ENCODE assay signal across 10 mouse cellular contexts in the genomic region with DNA sequence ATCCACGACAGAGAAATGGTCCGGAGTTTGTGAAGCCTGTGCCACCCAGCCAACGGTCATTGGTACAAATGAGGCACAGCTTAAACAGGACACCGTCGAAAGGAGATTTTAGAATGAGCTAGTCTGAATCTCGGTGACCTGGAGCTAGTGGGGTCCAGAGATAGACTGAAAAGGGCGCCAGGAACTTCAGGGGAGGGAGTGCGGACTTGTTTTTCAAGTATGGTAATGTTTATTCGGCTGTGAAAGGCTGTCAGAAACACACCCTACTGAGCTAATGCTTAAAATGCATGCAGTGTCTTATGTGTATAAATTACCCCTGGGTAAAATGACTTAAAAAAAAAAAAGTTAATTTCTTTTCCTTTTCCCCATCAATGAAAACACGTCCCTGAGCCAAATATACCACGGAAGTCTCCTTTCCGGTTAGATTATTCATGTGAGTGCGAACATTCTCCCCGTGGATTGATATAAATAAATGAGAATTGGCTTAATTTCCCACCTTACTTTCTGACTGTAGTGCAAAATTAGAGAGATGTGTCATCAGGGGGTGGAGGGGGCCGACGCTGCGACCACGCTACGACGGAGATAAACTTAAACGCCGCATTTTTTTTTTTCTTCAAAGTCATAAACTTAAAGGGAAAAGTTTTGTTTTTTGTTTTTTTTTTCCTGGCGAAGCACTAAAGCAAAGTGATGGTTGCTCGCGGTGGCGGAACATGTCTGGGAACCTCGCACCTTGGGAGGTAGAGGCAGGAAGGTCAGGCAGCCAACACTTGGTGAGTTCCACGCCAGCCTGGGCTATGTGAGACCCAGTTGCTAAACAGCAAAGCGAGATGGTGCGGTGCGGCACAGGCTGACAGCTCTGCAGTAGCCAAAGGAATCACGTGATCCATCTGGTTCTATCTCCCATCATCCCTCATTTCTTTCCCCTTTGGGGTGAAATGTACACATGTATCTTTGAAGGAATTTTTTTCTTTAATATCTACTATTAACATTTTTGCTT. TPM values are rescaled to one million over a fixed set of nuclear protein-coding genes. Genes with fewer than 3 reads are reported as not detected.
DNase-seq lines count a peak whose midpoint lies in the region; ATAC-seq and TF ChIP-seq lines count a peak whose summit lies in the region.
"Had no signal": no experiment of that assay in that cellular context is flagged by ENCODE, and none has a peak within 500 bp of the region (broad histone marks: within the 10 kb centered on the region; RNA-seq: fewer than 3 reads in every experiment).

No protein-coding gene starts in this region.

- H3K4me1 ChIP-seq in neural tube, embryonic 12.5 days = no peaks in the 10 kb centered on the region
- 0 out of 2 replicates have a peak, but pooled peaks cover 11% of the 10 kb centered on the region for H3K4me1 ChIP-seq in kidney, postnatal 0 days (replicated peaks; ENCODE audit: insufficient read depth, low read length)
- H3K4me1 ChIP-seq in stomach, embryonic 14.5 days (ENCODE audit: control insufficient read depth, insufficient read depth, low read length) = peaks cover 4% of the 10 kb centered on the region; the same call in 1 of the 2 replicates

- no peak overlapping the region for H3K9ac ChIP-seq in neural tube, embryonic 12.5 days
- H3K9ac ChIP-seq in kidney, postnatal 0 days (ENCODE audit: low read depth, low read length) = peak overlapping the region; percentile 24; the same call in 1 of the 2 replicates
- no peak overlapping the region for H3K9ac ChIP-seq in stomach, embryonic 14.5 days (replicated peaks; ENCODE audit: low read depth, low read length)

- no peak for TF ChIP-seq CTCF in gastrocnemius, adult 2 months (IDR thresholded peaks at IDR 0.05)
- TF ChIP-seq CTCF in kidney, postnatal 0 days (IDR thresholded peaks at IDR 0.05; ENCODE audit: low read depth) = no peak

- no peak for ATAC-seq in neural tube, embryonic 12.5 days (ENCODE audit: low FRiP score, low read depth)
- ATAC-seq in kidney, postnatal 0 days (replicated peaks; ENCODE audit: low FRiP score, low read depth) = no peak
- no peak for ATAC-seq in stomach, embryonic 14.5 days (ENCODE audit: insufficient number of reproducible peaks, insufficient read depth, low FRiP score, low read depth)

- peak overlapping the region; percentile 21 for H3K4me2 ChIP-seq in neural tube, embryonic 12.5 days (replicated peaks)
- H3K4me2 ChIP-seq in kidney, postnatal 0 days (ENCODE audit: low read length) = peak overlapping the region; percentile 50
- H3K4me2 ChIP-seq in stomach, embryonic 14.5 days (replicated peaks; ENCODE audit: low read depth, low read length) = peak overlapping the region; percentile 25

- WGBS in neural tube, embryonic 12.5 days = 28% methylated on average over 32 of the region's 32 CpGs
- WGBS in kidney, postnatal 0 days = 7% methylated on average over 32 of the region's 32 CpGs
- 11% methylated on average over 32 of the region's 32 CpGs for WGBS in stomach, embryonic 14.5 days

- no peak for DNase-seq in gastrocnemius, adult 2 months
- DNase-seq in gastrocnemius, postnatal 14 days = no peak
- DNase-seq in neural tube, embryonic 10.5 days (ENCODE audit: extremely low spot score, low spot score) = no peak
- DNase-seq in kidney, postnatal 0 days (ENCODE audit: low spot score) = peak; percentile 56
- no peak for DNase-seq in right cerebral cortex, postnatal 10 days (ENCODE audit: low spot score in 2 of 2)
- DNase-seq in layer of hippocampus, postnatal 36 days = no peak

- intact Hi-C loops in gastrocnemius, adult 2 months (cut with DNase I) = no loop called here
- intact Hi-C loops in gastrocnemius, postnatal 14 days (cut with DNase I; ENCODE audit: low total_unique reads) = no loop called here

- H3K27me3 ChIP-seq in neural tube, embryonic 12.5 days (replicated peaks) = no peaks in the 10 kb centered on the region
- no peaks in the 10 kb centered on the region for H3K27me3 ChIP-seq in kidney, postnatal 0 days (ENCODE audit: insufficient read depth, low read length)
- no peaks in the 10 kb centered on the region for H3K27me3 ChIP-seq in stomach, embryonic 14.5 days (ENCODE audit: control insufficient read depth, insufficient read depth, low read length)
- H3K27me3 ChIP-seq: CH12.LX had no signal

- no peaks in the 10 kb centered on the region for H3K9me3 ChIP-seq in neural tube, embryonic 12.5 days
- no peaks in the 10 kb centered on the region for H3K9me3 ChIP-seq in kidney, postnatal 0 days (replicated peaks; ENCODE audit: low read length)
- no peaks in the 10 kb centered on the region for H3K9me3 ChIP-seq in stomach, embryonic 14.5 days (ENCODE audit: control insufficient read depth, low read depth, low read length)

- H3K36me3 ChIP-seq in neural tube, embryonic 12.5 days = no peaks in the 10 kb centered on the region
- H3K36me3 ChIP-seq in kidney, postnatal 0 days (ENCODE audit: insufficient read depth, low read length) = no peaks in the 10 kb centered on the region
- H3K36me3 ChIP-seq in stomach, embryonic 14.5 days (ENCODE audit: control insufficient read depth, insufficient read depth, low read length) = no peaks in the 10 kb centered on the region

- peak overlapping the region; percentile 60 for H3K4me3 ChIP-seq in gastrocnemius, adult 2 months
- no peak overlapping the region for H3K4me3 ChIP-seq in neural tube, embryonic 12.5 days
- H3K4me3 ChIP-seq in kidney, postnatal 0 days (replicated peaks; ENCODE audit: low read depth, low read length) = peak overlapping the region; percentile 7
- 0 out of 2 replicates have a peak overlapping the region, but pooled peaks have one; percentile 0 for H3K4me3 ChIP-seq in stomach, embryonic 14.5 days (ENCODE audit: low read depth, low read length)

- H3K27ac ChIP-seq in gastrocnemius, adult 2 months = peak overlapping the region; percentile 54
- H3K27ac ChIP-seq in neural tube, embryonic 12.5 days = no peak overlapping the region
- H3K27ac ChIP-seq in kidney, postnatal 0 days = no peak overlapping the region; the same call in 1 of the 2 replicates
- no peak overlapping the region for H3K27ac ChIP-seq in stomach, embryonic 14.5 days (ENCODE audit: low read length)

RNA-seq across cellular contexts. Expression of a gene that starts 12.4 kb away (rescaled TPM):
- total RNA-seq in gastrocnemius, adult 2 months (2021) = 10 to 100 TPM; 13.8 to 35.2 TPM
- total RNA-seq in gastrocnemius, postnatal 14 days (2021) = 10 to 100 TPM; 17.6 to 18.2 TPM
- polyA plus RNA-seq in neural tube, embryonic 12.5 days (2016; fragmentation: Nextera tagmentation; extraction: Ambion mirVana) = 20.3 and 21.2 TPM in 2 replicates
- 21.3 and 21.6 TPM in 2 replicates for polyA plus RNA-seq in kidney, postnatal 0 days (2015; fragmentation: Nextera tagmentation; extraction: Ambion mirVana)
- polyA plus RNA-seq in stomach, embryonic 14.5 days (2014; fragmentation: Nextera tagmentation; extraction: Ambion mirVana) = 10.1 TPM in 2 replicates
- 1 to 10 TPM; 3.7 to 5.9 TPM for total RNA-seq in layer of hippocampus, postnatal 36 days (2021)

RNA-seq across cellular contexts. Expression of a gene that starts 46.5 kb away (rescaled TPM):
- not detected for total RNA-seq in gastrocnemius, adult 2 months (2021)
- total RNA-seq in gastrocnemius, postnatal 14 days (2021) = not detected
- not detected in 2 replicates for polyA plus RNA-seq in neural tube, embryonic 12.5 days (2016; fragmentation: Nextera tagmentation; extraction: Ambion mirVana)
- not detected in 2 replicates for polyA plus RNA-seq in kidney, postnatal 0 days (2015; fragmentation: Nextera tagmentation; extraction: Ambion mirVana)
- not detected in 2 replicates for polyA plus RNA-seq in stomach, embryonic 14.5 days (2014; fragmentation: Nextera tagmentation; extraction: Ambion mirVana)
- total RNA-seq in layer of hippocampus, postnatal 36 days (2021) = not detected
- polyA plus RNA-seq: large intestine, adult 2 months had no signal

RNA-seq across cellular contexts. Expression of a gene that starts 46.6 kb away (rescaled TPM):
- total RNA-seq in gastrocnemius, adult 2 months (2021) = 10 to 100 TPM; 10.4 to 11.9 TPM
- total RNA-seq in gastrocnemius, postnatal 14 days (2021) = 1 to 10 TPM; 8.0 to 8.2 TPM
- 21.9 and 26.9 TPM in 2 replicates for polyA plus RNA-seq in neural tube, embryonic 12.5 days (2016; fragmentation: Nextera tagmentation; extraction: Ambion mirVana)
- polyA plus RNA-seq in kidney, postnatal 0 days (2015; fragmentation: Nextera tagmentation; extraction: Ambion mirVana) = 11.9 and 12.0 TPM in 2 replicates
- polyA plus RNA-seq in stomach, embryonic 14.5 days (2014; fragmentation: Nextera tagmentation; extraction: Ambion mirVana) = 15.2 and 15.6 TPM in 2 replicates
- total RNA-seq in layer of hippocampus, postnatal 36 days (2021) = 10 to 100 TPM; 42.7 to 45.8 TPM

RNA-seq across cellular contexts. Expression of a gene that starts 49.2 kb away (rescaled TPM):
- total RNA-seq in gastrocnemius, adult 2 months (2021) = not detected
- not detected for total RNA-seq in gastrocnemius, postnatal 14 days (2021)
- polyA plus RNA-seq in neural tube, embryonic 12.5 days (2016; fragmentation: Nextera tagmentation; extraction: Ambion mirVana) = 1.2 and 2.5 TPM in 2 replicates
- polyA plus RNA-seq in kidney, postnatal 0 days (2015; fragmentation: Nextera tagmentation; extraction: Ambion mirVana) = 0.20 and 0.51 TPM in 2 replicates
- polyA plus RNA-seq in stomach, embryonic 14.5 days (2014; fragmentation: Nextera tagmentation; extraction: Ambion mirVana) = 0.62 and 0.65 TPM in 2 replicates
- total RNA-seq in layer of hippocampus, postnatal 36 days (2021) = not detected
- polyA plus RNA-seq: large intestine, adult 2 months had no signal
